Mouse (Mus musculus) neural tube, embryonic 14.5 days (tissue): ENCODE measurements around the gene Cnnm2. TPM values are rescaled to one million over a fixed set of nuclear protein-coding genes. Genes with fewer than 3 reads are reported as not detected.
A peak's percentile ranks its signal among the peaks of the same experiment; 100 is the strongest.

Experiments used
- ATAC-seq: fragments of 200-750 bp; cut with Nextera tagmentation; 2 replicates; pipeline ENCODE4 v1.8.0; 2017; ENCODE audit warnings: low read depth, mild to moderate bottlenecking, moderate TSS enrichment, moderate library complexity
- H3K27ac ChIP-seq: fragments of 300-500 bp; sonication (generic); 2 replicates; pipeline ENCODE4 v1.5.1; 2014; ENCODE audit warnings: low read depth, mild to moderate bottlenecking, control low read depth, low read length, moderate library complexity, mixed read lengths
- H3K27me3 ChIP-seq: fragments of 300-500 bp; sonication (generic); 2 replicates; pipeline ENCODE4 v1.6.1; 2014; ENCODE audit warnings: low read length; ENCODE audit not compliant: control insufficient read depth, insufficient read depth
- H3K36me3 ChIP-seq: fragments of 300-500 bp; sonication (generic); 2 replicates; pipeline ENCODE4 v1.6.1; 2014; ENCODE audit warnings: low read length, mixed read lengths; ENCODE audit not compliant: control insufficient read depth, insufficient read depth
- H3K4me1 ChIP-seq: fragments of 300-500 bp; sonication (generic); 2 replicates; pipeline ENCODE4 v1.6.1; 2014; ENCODE audit warnings: low read length; ENCODE audit not compliant: control insufficient read depth, insufficient read depth
- H3K4me2 ChIP-seq: fragments of 300-500 bp; sonication (generic); 2 replicates; pipeline ENCODE4 v1.6.1; 2014; ENCODE audit warnings: mild to moderate bottlenecking, low read depth, low read length, control low read depth
- H3K4me3 ChIP-seq: fragments of 300-500 bp; sonication (generic); 2 replicates; pipeline ENCODE4 v1.5.1; 2014; ENCODE audit warnings: low read depth, low read length, control low read depth, mixed read lengths
- H3K9ac ChIP-seq: fragments of 300-500 bp; sonication (generic); replicated peaks from 2 replicates; pipeline ENCODE4 v1.6.1; 2014; ENCODE audit warnings: low read depth, mild to moderate bottlenecking, control low read depth, low read length, mixed read lengths
- H3K9me3 ChIP-seq: fragments of 300-500 bp; sonication (generic); 2 replicates; pipeline ENCODE4 v1.6.1; 2016; ENCODE audit warnings: low read length; ENCODE audit not compliant: control insufficient read depth
- WGBS: fragments of 180-500 bp; shearing (Covaris S2); extraction: QIAGEN DNeasy Blood & Tissue Kit; methylation state at CpG from one replicate; pipeline ENCODE4 v1.1.7; 2014; 5-methylcytosine and 5-hydroxymethylcytosine counted together
- polyA plus RNA-seq: library from polyadenylated mRNA; unstranded; fragments of >200 nt; fragmentation: Nextera tagmentation; extraction: Ambion mirVana; gene quantifications from 2 replicates; pipeline ENCODE4 v1.2.1, GENCODE M21; 2014

Gene Cnnm2
- 8.4 and 11.7 TPM in 2 replicates for polyA plus RNA-seq

- under 1% methylated on average over 59 of the region's 59 CpGs for WGBS
- peak; percentile 97 for ATAC-seq
- peak within 1 kb of the TSS; percentile 98 for H3K4me2 ChIP-seq
- no peaks in the 10 kb centered on the region; the same call in 1 of the 2 replicates for H3K27me3 ChIP-seq
- H3K9me3 ChIP-seq = no peaks in the 10 kb centered on the region
- peak within 1 kb of the TSS; percentile 69 for H3K4me3 ChIP-seq
- H3K4me1 ChIP-seq = peaks cover 25% of the 10 kb centered on the region
- H3K36me3 ChIP-seq = no peaks in the 10 kb centered on the region
- peak within 1 kb of the TSS; percentile 89 for H3K27ac ChIP-seq
- peak within 1 kb of the TSS; percentile 58 for H3K9ac ChIP-seq
Observed at GRCm38 (mm10) chr19:46761247-46761946, at the start of gene Cnnm2. Gene Cnnm2 (plus strand): TSS chr19:46761596.

DNA sequence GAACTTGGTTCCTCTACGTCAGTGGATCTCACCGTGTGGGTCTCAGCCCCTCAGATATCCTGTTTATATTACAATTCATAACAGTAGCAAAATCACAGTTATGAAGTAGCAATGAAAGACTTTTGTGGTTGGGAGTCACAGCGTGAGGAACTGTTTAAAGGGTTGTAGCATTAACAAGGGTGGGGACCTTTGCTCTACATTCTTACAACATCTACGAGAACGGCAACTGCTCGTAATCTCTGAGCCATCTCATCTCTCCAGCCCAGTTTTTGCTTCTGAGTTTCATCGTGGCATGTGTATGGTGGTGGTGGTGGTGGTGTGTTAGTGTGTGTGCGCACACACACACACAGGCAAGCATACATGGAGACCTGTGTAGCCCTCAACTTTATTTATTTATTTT is 47.2 kb upstream of the Cnnm2 start:
- Histone ChIP-seq H3K27me3 (no peaks in the 10 kb centered on the region), H3K4me3 (no peak overlapping the region), H3K9me3 (no peaks in the 10 kb centered on the region), H3K36me3 (no peaks in the 10 kb centered on the region), H3K27ac (no peak overlapping the region), H3K4me2 (no peak overlapping the region), H3K4me1 (no peaks in the 10 kb centered on the region), H3K9ac (no peak overlapping the region)
- no peak for ATAC-seq
- WGBS = 94% methylated on average over 8 of the region's 8 CpGs

DNA sequence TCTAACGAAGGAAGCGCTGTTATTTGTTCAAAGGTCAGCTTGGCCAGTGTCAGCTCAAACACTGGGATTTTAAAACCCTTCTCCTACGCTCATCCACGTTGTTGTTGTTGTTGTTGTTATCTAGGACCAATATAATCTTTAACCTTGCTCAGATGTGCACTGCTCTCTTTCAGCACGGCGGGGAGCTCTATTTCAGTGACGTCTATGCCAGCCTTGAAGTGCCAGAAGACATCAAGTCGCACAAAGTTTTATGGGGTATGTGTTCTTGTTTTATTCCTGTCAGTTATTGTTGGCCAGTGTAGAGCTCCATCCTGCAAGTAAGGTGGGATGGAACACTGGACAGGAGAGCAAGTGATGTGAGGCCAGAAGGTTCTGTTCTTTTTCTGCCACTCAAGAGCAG is 46.4 kb upstream of the Cnnm2 start:
- H3K4me2 ChIP-seq = no peak overlapping the region
- no peaks in the 10 kb centered on the region for H3K36me3 ChIP-seq
- H3K27me3 ChIP-seq = no peaks in the 10 kb centered on the region
- no peak overlapping the region for H3K4me3 ChIP-seq
- H3K9ac ChIP-seq = no peak overlapping the region
- no peaks in the 10 kb centered on the region for H3K9me3 ChIP-seq
- no peak for ATAC-seq
- H3K27ac ChIP-seq = no peak overlapping the region
- no peaks in the 10 kb centered on the region for H3K4me1 ChIP-seq
- 87% methylated on average over 8 of the region's 8 CpGs for WGBS

- Histone ChIP-seq H3K36me3 (no peaks in the 10 kb centered on the region), H3K9me3 (no peaks in the 10 kb centered on the region), H3K4me3 (no peak overlapping the region), H3K4me2 (no peak overlapping the region), H3K27me3 (no peaks in the 10 kb centered on the region), H3K9ac (no peak overlapping the region), H3K27ac (no peak overlapping the region), H3K4me1 (no peaks in the 10 kb centered on the region)
- 92% methylated on average over 4 of the region's 4 CpGs for WGBS
- ATAC-seq = no peak
Observed at GRCm38 (mm10) chr19:46718150-46718549, 43.2 kb upstream of the Cnnm2 start.

DNA sequence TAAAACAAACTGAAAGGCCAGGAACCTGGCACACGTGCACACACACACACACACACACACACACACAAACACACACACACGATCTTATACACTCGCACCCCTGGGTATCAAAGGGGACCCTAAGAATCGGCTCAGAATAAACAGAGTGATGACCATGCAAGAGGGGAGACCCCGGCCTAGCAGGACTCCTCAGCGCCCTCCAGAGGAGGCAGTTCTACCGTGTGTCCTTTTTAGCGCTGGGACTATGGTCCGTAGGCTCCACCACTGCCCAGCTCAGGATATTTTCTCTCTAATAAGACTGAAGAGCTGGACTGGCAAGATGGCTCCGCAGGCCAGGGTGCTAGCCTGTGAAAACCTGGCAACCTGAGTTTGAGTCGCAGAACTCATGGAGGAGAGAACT is 37.0 kb upstream of the Cnnm2 start:
- Histone ChIP-seq H3K4me1 (peaks cover 3% of the 10 kb centered on the region; the same call in 1 of the 2 replicates), H3K36me3 (no peaks in the 10 kb centered on the region; the same call in 1 of the 2 replicates), H3K4me2 (no peak overlapping the region), H3K27me3 (no peaks in the 10 kb centered on the region), H3K9me3 (no peaks in the 10 kb centered on the region), H3K9ac (no peak overlapping the region), H3K27ac (no peak overlapping the region), H3K4me3 (no peak overlapping the region)
- ATAC-seq = no peak
- 68% methylated on average over 11 of the region's 11 CpGs for WGBS

- Histone ChIP-seq H3K9me3 (no peaks in the 10 kb centered on the region), H3K4me1 (peaks cover 3% of the 10 kb centered on the region; the same call in 1 of the 2 replicates), H3K4me3 (no peak overlapping the region), H3K27ac (no peak overlapping the region), H3K27me3 (no peaks in the 10 kb centered on the region), H3K36me3 (no peaks in the 10 kb centered on the region; the same call in 1 of the 2 replicates), H3K4me2 (no peak overlapping the region), H3K9ac (no peak overlapping the region)
- WGBS = 93% methylated on average over 8 of the region's 8 CpGs
- no peak for ATAC-seq
Observed at GRCm38 (mm10) chr19:46726142-46726541, 35.3 kb upstream of the Cnnm2 start.

- H3K4me1 ChIP-seq = peaks cover 3% of the 10 kb centered on the region; the same call in 1 of the 2 replicates
- ATAC-seq = no peak
- WGBS = 33% methylated on average over 8 of the region's 8 CpGs
- no peaks in the 10 kb centered on the region; the same call in 1 of the 2 replicates for H3K36me3 ChIP-seq
- no peaks in the 10 kb centered on the region for H3K27me3 ChIP-seq
- H3K4me3 ChIP-seq = no peak overlapping the region
- H3K9ac ChIP-seq = no peak overlapping the region
- H3K27ac ChIP-seq = no peak overlapping the region
- H3K9me3 ChIP-seq = no peaks in the 10 kb centered on the region
- no peak overlapping the region for H3K4me2 ChIP-seq
Observed at GRCm38 (mm10) chr19:46727140-46727736, 34.2 kb upstream of the Cnnm2 start.

GRCm38 (mm10) chr19:46727945-46728540 is 33.4 kb upstream of the Cnnm2 start:
- H3K9ac ChIP-seq = no peak overlapping the region

GRCm38 (mm10) chr19:46728909-46729308 is 32.5 kb upstream of the Cnnm2 start:
- Histone ChIP-seq H3K4me2 (no peak overlapping the region), H3K27me3 (no peaks in the 10 kb centered on the region), H3K27ac (no peak overlapping the region), H3K9me3 (no peaks in the 10 kb centered on the region), H3K9ac (no peak overlapping the region), H3K36me3 (no peaks in the 10 kb centered on the region; the same call in 1 of the 2 replicates), H3K4me1 (peaks cover 3% of the 10 kb centered on the region; the same call in 1 of the 2 replicates), H3K4me3 (no peak overlapping the region)
- ATAC-seq = no peak
- 74% methylated on average over 3 of the region's 3 CpGs for WGBS

More at GRCm38 (mm10) chr19:46727945-46728540, 33.4 kb upstream of the Cnnm2 start:
- no peaks in the 10 kb centered on the region for H3K27me3 ChIP-seq
- no peak overlapping the region for H3K4me2 ChIP-seq
- no peak for ATAC-seq
- 66% methylated on average over 11 of the region's 11 CpGs for WGBS
- H3K9me3 ChIP-seq = no peaks in the 10 kb centered on the region
- no peaks in the 10 kb centered on the region; the same call in 1 of the 2 replicates for H3K36me3 ChIP-seq
- no peak overlapping the region for H3K27ac ChIP-seq
- H3K4me1 ChIP-seq = peaks cover 3% of the 10 kb centered on the region; the same call in 1 of the 2 replicates
- H3K4me3 ChIP-seq = no peak overlapping the region
